Mouse (Mus musculus) limb, embryonic 13.5 days (tissue): ENCODE results near the gene Ctnna2. TPM values are rescaled to one million over a fixed set of nuclear protein-coding genes. Genes with fewer than 3 reads are reported as not detected.

Experiments
- ATAC-seq: fragments of 200-750 bp; cut with Nextera tagmentation; 2 replicates; pipeline ENCODE4 v1.8.0; 2017; ENCODE audit warnings: low read depth, moderate number of reproducible peaks, moderate TSS enrichment; ENCODE audit not compliant: low FRiP score
- H3K27ac ChIP-seq: fragments of 300-500 bp; sonication (generic); 2 replicates; pipeline ENCODE4 v1.5.1; 2015; ENCODE audit warnings: inconsistent platforms, mild to moderate bottlenecking, moderate library complexity
- H3K27me3 ChIP-seq: fragments of 300-500 bp; sonication (generic); 2 replicates; pipeline ENCODE4 v1.6.1; 2015; ENCODE audit warnings: mild to moderate bottlenecking, inconsistent platforms
- H3K36me3 ChIP-seq: fragments of 300-500 bp; sonication (generic); 2 replicates; pipeline ENCODE4 v1.6.1; 2015; ENCODE audit warnings: inconsistent platforms, mild to moderate bottlenecking, moderate library complexity
- H3K4me1 ChIP-seq: fragments of 300-500 bp; sonication (generic); 2 replicates; pipeline ENCODE4 v1.6.1; 2015; ENCODE audit warnings: inconsistent platforms
- H3K4me2 ChIP-seq: fragments of 300-500 bp; sonication (generic); replicated peaks from 2 replicates; pipeline ENCODE4 v1.6.1; 2015; ENCODE audit warnings: inconsistent platforms, mild to moderate bottlenecking, moderate library complexity
- H3K4me3 ChIP-seq: fragments of 300-500 bp; sonication (generic); 2 replicates; pipeline ENCODE4 v1.5.1; 2015; ENCODE audit warnings: moderate library complexity, mild to moderate bottlenecking, inconsistent platforms
- H3K9ac ChIP-seq: fragments of 300-500 bp; sonication (generic); 2 replicates; pipeline ENCODE4 v1.6.1; 2015; ENCODE audit warnings: mild to moderate bottlenecking, inconsistent platforms
- H3K9me3 ChIP-seq: fragments of 300-500 bp; sonication (generic); 2 replicates; pipeline ENCODE4 v1.6.1; 2016; ENCODE audit warnings: inconsistent platforms
- WGBS: fragments of 180-500 bp; shearing (Covaris S2); methylation state at CpG from one replicate; pipeline ENCODE4 v1.1.7; 2015; 5-methylcytosine and 5-hydroxymethylcytosine counted together
- polyA plus RNA-seq: library from polyadenylated mRNA; unstranded; fragments of >200 nt; fragmentation: Nextera tagmentation; extraction: Ambion mirVana; gene quantifications from 2 replicates; pipeline ENCODE4 v1.2.1, GENCODE M21; 2015

The Ctnna2 gene
- polyA plus RNA-seq, 1 experiment from 2014 or later = 2.1 TPM

- no peak overlapping the region for H3K27ac ChIP-seq
- H3K27me3 ChIP-seq = no peaks in the 10 kb centered on the region
- ATAC-seq = 0 out of 2 replicates have a peak, but pooled peaks have one; percentile 19
Measured at GRCm38 (mm10) chr6:77025066-77025465, 954.4 kb downstream of the Ctnna2 start.

GRCm38 (mm10) chr6:77013194-77013593 lies 966.3 kb downstream of the Ctnna2 start:
- Histone ChIP-seq H3K9ac (no peak overlapping the region), H3K4me2 (no peak overlapping the region), H3K36me3 (no peaks in the 10 kb centered on the region), H3K9me3 (no peaks in the 10 kb centered on the region), H3K27ac (no peak overlapping the region), H3K4me1 (no peaks in the 10 kb centered on the region), H3K27me3 (no peaks in the 10 kb centered on the region), H3K4me3 (no peak overlapping the region)
- 64% methylated on average over 2 of the region's 2 CpGs for WGBS
- ATAC-seq = no peak

More at GRCm38 (mm10) chr6:77025066-77025465, 954.4 kb downstream of the Ctnna2 start:
- H3K4me2 ChIP-seq = no peak overlapping the region
- no peaks in the 10 kb centered on the region for H3K36me3 ChIP-seq
- H3K9ac ChIP-seq = no peak overlapping the region
- H3K4me1 ChIP-seq = no peaks in the 10 kb centered on the region; the same call in 1 of the 2 replicates
- no peak overlapping the region for H3K4me3 ChIP-seq
- no peaks in the 10 kb centered on the region for H3K9me3 ChIP-seq

GRCm38 (mm10) chr6:77011001-77011400 lies 968.5 kb downstream of the Ctnna2 start:
- Histone ChIP-seq H3K9ac (no peak overlapping the region), H3K27ac (no peak overlapping the region), H3K4me3 (no peak overlapping the region), H3K36me3 (no peaks in the 10 kb centered on the region), H3K4me2 (no peak overlapping the region), H3K4me1 (no peaks in the 10 kb centered on the region), H3K27me3 (no peaks in the 10 kb centered on the region), H3K9me3 (no peaks in the 10 kb centered on the region)
- WGBS = 80% methylated on average over 1 of the region's 1 CpGs
- ATAC-seq = no peak

DNA sequence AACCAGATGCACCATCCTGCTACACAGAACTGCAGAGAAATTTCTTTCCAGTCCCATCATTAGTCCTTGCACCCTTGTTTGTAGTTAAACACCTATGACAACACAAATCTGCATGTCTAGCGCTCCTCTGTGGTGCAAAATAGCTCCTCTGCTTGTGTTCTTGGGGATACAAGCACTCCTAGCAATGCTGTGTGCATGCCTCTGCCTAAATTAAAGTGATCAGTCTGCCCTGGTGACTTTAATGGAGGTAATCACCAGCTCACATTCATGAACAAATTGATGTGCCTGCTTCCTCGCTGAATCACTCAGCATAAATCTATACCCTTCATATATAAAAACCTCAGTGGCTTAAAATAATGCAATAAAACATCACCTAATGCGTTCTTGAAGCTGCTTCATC lies 987.4 kb downstream of the Ctnna2 start:
- H3K36me3 ChIP-seq = no peaks in the 10 kb centered on the region
- no peaks in the 10 kb centered on the region for H3K4me1 ChIP-seq
- no peak overlapping the region for H3K4me2 ChIP-seq
- no peak overlapping the region for H3K4me3 ChIP-seq
- no peak overlapping the region for H3K9ac ChIP-seq
- H3K27me3 ChIP-seq = no peaks in the 10 kb centered on the region
- 75% methylated on average over 3 of the region's 3 CpGs for WGBS
- no peaks in the 10 kb centered on the region for H3K9me3 ChIP-seq
- H3K27ac ChIP-seq = no peak overlapping the region
- ATAC-seq = no peak

DNA sequence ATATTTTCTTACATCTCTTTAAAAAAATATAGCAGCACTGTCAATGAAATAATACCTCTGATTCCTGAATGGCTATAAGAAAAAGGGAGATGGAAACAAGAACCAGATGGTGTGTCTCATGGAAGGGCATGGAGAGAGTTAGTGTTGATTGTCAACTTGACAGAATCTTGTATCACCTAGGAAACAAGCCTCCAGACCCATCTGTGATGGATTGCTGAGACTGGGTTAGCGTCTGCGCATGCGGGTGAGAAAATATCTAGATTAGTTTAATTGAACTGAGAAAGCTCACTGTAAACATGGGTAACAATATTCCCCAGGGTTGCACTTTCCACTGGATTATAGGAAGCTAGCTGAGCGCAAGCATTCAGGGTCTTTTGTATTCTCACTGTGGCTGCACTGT lies 994.7 kb downstream of the Ctnna2 start:
- 48% methylated on average over 4 of the region's 4 CpGs for WGBS
- H3K4me3 ChIP-seq = no peak overlapping the region
- ATAC-seq = no peak

DNA sequence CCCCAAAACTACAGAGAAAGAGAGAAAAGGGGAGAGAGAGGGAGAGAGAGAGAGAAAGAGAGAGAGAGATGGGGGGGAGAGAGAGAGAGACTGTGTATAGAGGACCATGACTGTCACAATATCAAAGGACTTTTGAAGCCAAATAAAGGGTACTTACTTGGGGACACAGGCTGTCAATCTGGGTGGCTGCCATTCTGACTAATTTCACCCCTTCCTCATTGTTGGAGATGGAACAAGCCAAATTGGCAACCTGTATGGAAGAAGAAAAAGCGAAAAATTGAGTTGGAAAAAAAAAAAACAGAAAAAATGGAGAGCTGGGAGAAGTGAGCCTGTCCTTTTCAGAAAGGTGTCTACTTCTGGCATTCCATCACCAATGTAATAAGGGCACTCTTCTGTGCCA lies 997.8 kb downstream of the Ctnna2 start:
- Histone ChIP-seq H3K9ac (no peak overlapping the region), H3K4me1 (no peaks in the 10 kb centered on the region; the same call in 1 of the 2 replicates), H3K36me3 (no peaks in the 10 kb centered on the region), H3K27ac (no peak overlapping the region), H3K27me3 (no peaks in the 10 kb centered on the region), H3K4me2 (no peak overlapping the region), H3K9me3 (no peaks in the 10 kb centered on the region), H3K4me3 (no peak overlapping the region)
- WGBS = 93% methylated on average over 1 of the region's 1 CpGs
- no peak for ATAC-seq

More for the DNA sequence above, 994.7 kb downstream of the Ctnna2 start:
- Histone ChIP-seq H3K4me2 (no peak overlapping the region), H3K9me3 (no peaks in the 10 kb centered on the region), H3K27ac (no peak overlapping the region), H3K4me1 (no peaks in the 10 kb centered on the region), H3K27me3 (no peaks in the 10 kb centered on the region), H3K9ac (no peak overlapping the region), H3K36me3 (no peaks in the 10 kb centered on the region)

DNA sequence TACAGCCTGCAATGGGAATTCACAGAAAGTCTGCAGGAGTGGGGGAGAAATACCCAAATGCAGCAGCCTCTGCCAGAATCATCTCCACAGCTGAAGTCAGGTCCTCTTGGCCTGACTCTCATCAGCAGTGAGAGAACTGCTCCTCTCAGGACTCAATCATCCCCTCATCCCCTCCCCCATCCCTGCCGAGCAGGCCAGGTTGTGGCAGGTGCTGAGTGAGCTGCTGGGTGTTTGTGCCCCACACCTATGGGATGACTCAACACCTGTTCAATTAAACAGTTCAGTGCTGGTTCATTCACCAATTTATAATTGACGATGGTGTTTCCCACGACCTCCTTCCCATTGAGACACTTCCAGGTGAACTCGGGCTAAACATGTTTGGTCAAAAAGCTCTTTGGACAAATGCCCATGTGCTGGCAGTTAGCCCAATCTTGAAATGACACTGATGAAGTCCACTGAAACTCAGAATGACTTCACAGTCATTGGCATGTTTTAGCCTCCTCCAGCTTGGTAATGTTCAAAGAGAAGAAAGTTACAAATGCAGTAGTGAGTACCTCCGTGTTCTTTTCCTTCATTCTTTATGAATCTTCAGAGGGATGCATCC lies 1000.1 kb downstream of the Ctnna2 start:
- Histone ChIP-seq H3K27ac (no peak overlapping the region), H3K9ac (no peak overlapping the region), H3K27me3 (no peaks in the 10 kb centered on the region), H3K4me3 (no peak overlapping the region), H3K9me3 (no peaks in the 10 kb centered on the region), H3K36me3 (no peaks in the 10 kb centered on the region), H3K4me2 (no peak overlapping the region), H3K4me1 (no peaks in the 10 kb centered on the region; the same call in 1 of the 2 replicates)
- no peak for ATAC-seq
- 63% methylated on average over 5 of the region's 5 CpGs for WGBS

GRCm38 (mm10) chr6:76977817-76978216 lies 1001.7 kb downstream of the Ctnna2 start:
- peak; percentile 32; the same call in 1 of the 2 replicates for ATAC-seq
- H3K27ac ChIP-seq = no peak overlapping the region
- H3K4me3 ChIP-seq = no peak overlapping the region
- H3K4me1 ChIP-seq = no peaks in the 10 kb centered on the region; the same call in 1 of the 2 replicates
- WGBS = 18% methylated on average over 3 of the region's 3 CpGs
- no peak overlapping the region for H3K9ac ChIP-seq
- no peaks in the 10 kb centered on the region for H3K9me3 ChIP-seq
- no peaks in the 10 kb centered on the region for H3K27me3 ChIP-seq
- H3K4me2 ChIP-seq = no peak overlapping the region
- no peaks in the 10 kb centered on the region for H3K36me3 ChIP-seq

DNA sequence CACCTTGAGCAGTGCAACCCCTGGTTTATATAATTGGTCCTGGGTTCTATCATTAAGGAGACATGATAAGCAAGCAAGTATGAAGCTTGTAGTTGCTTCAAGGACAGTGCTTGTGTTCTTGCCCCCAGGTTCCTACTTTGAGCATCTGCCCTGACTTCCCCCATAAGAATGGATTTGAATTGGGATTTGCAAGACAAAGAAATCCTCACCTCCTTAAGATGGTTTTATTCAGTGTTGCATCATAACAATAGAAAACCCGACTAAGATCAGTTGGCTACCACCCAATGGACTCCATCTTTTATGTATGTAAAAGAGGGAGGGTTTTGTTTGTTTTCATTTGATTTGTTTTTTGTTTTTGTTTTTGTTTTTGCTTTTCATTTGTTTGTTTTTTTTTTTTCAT lies 1005.2 kb downstream of the Ctnna2 start:
- Histone ChIP-seq H3K36me3 (no peaks in the 10 kb centered on the region), H3K9ac (no peak overlapping the region), H3K4me3 (no peak overlapping the region), H3K27ac (no peak overlapping the region), H3K4me2 (no peak overlapping the region), H3K4me1 (no peaks in the 10 kb centered on the region; the same call in 1 of the 2 replicates), H3K27me3 (no peaks in the 10 kb centered on the region), H3K9me3 (no peaks in the 10 kb centered on the region)
- 70% methylated on average over 1 of the region's 1 CpGs for WGBS
- ATAC-seq = no peak

DNA sequence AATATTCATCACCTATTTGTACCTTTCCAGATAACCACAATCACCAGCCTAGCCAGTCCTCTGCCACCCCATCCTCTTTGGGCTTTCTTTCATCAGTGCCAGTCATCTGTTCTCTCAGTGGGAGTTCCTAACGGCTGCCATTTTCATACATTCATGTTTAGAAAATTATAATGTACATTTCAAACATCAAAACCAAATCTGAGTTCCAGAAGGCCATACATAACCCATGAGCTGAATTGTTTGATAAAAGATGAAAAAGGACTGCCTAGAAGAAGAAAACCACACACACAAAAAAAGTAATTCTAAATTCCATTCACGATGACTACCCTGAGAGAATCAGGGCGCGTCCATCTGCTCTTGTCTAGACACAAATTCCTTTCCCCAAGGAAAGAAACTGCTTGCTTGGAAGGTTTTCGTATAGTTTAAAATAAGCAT lies 1014.5 kb downstream of the Ctnna2 start:
- ATAC-seq = no peak
- H3K27ac ChIP-seq = no peak overlapping the region
- no peaks in the 10 kb centered on the region for H3K27me3 ChIP-seq
- H3K4me2 ChIP-seq = no peak overlapping the region
- H3K4me3 ChIP-seq = no peak overlapping the region
- no peaks in the 10 kb centered on the region for H3K4me1 ChIP-seq
- no peak overlapping the region for H3K9ac ChIP-seq
- H3K9me3 ChIP-seq = no peaks in the 10 kb centered on the region
- H3K36me3 ChIP-seq = no peaks in the 10 kb centered on the region
- WGBS = 83% methylated on average over 5 of the region's 5 CpGs

- Histone ChIP-seq H3K27ac (no peak overlapping the region), H3K9me3 (no peaks in the 10 kb centered on the region), H3K36me3 (no peaks in the 10 kb centered on the region), H3K4me2 (no peak overlapping the region), H3K27me3 (no peaks in the 10 kb centered on the region), H3K9ac (no peak overlapping the region), H3K4me1 (no peaks in the 10 kb centered on the region), H3K4me3 (no peak overlapping the region)
- ATAC-seq = no peak
- 70% methylated on average over 4 of the region's 4 CpGs for WGBS
Measured at GRCm38 (mm10) chr6:76908086-76908485, 1071.4 kb downstream of the Ctnna2 start.

GRCm38 (mm10) chr6:76897156-76897555 lies 1082.3 kb downstream of the Ctnna2 start:
- WGBS = 84% methylated on average over 1 of the region's 1 CpGs
- Histone ChIP-seq H3K27ac (no peak overlapping the region), H3K9me3 (no peaks in the 10 kb centered on the region), H3K4me3 (no peak overlapping the region), H3K4me2 (no peak overlapping the region), H3K9ac (no peak overlapping the region), H3K4me1 (no peaks in the 10 kb centered on the region), H3K27me3 (no peaks in the 10 kb centered on the region), H3K36me3 (no peaks in the 10 kb centered on the region)
- no peak for ATAC-seq
